Mouse (Mus musculus) embryo, embryonic 10 days (tissue): ENCODE results near the gene Serpinb1c.
A peak's percentile ranks its signal among the peaks of the same experiment; 100 is the strongest.
"Not testable (repeated sequence)": the region's sequence is repeated elsewhere in the genome, so short reads cannot be mapped to it uniquely, and the experiment has no call there.

Experiments used
- DNase-seq: peaks from one replicate; pipeline ENCODE4 v3.0.0-alpha.2; 2015; ENCODE audit warnings: low spot score

Gene Serpinb1c

DNA sequence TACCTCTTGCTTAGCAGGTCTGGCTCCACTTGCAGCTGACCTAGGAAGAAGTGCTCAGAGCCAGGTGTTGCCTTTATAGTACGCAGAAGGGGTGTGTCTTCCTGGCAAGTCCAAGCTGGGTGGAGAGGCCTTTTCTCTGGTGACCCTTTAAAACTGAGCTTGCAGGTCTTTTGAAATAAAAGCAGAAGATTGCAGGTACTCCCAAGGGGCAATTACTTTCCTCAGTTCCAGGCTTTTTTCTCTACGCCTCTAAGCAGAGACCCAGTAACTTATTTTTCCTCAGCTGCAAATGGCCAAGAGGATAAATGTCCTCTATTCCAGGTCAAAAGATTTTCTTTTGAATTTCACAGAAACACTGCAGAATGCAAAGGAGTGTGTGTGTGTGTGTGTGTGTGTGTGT, at the start of gene Serpinb1c:
Serpinb1c (minus strand) TSS at position 101 of the 400 bp plus-strand sequence.
- no peak for DNase-seq

DNA sequence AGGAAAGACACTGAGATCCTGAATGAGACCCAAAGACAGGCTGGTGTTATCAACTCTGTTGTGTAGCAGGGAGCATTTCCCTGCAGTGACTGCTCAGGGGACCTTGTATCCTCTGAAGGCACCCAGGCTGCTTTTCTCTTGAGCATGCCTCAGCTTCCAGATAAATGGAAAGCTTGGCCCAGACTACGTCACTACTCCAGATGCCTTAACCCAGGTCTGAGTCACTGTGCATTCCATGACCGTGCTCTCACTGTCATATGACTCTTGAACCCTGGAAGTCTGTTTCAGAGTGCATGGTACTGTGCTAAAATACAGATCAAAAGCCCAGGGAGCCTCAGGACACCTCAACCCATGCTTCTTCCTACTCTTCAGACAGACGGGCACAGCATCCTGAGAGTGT, 41.2 kb upstream of the Serpinb1c start:
- not testable (repeated sequence) for DNase-seq

DNA sequence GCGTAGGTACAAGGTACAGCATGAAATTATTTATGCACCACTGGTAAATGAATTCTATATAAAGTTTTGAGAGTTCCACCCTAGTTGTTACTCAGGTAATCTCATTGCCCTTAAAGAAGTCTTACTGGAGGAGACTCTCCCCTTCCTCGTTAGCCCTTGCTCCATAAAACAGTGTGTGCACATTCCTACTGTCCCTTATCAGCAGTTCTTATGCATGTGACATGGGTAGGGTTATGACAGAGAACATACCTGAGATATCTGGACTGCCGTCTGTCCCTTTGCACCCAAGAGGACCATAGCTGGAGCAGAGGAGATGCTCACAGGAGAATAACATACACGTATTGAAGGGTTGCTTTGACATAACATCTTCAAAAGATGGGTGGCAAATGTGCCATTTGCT, 40.3 kb upstream of the Serpinb1c start:
- DNase-seq = not testable (repeated sequence)

DNA sequence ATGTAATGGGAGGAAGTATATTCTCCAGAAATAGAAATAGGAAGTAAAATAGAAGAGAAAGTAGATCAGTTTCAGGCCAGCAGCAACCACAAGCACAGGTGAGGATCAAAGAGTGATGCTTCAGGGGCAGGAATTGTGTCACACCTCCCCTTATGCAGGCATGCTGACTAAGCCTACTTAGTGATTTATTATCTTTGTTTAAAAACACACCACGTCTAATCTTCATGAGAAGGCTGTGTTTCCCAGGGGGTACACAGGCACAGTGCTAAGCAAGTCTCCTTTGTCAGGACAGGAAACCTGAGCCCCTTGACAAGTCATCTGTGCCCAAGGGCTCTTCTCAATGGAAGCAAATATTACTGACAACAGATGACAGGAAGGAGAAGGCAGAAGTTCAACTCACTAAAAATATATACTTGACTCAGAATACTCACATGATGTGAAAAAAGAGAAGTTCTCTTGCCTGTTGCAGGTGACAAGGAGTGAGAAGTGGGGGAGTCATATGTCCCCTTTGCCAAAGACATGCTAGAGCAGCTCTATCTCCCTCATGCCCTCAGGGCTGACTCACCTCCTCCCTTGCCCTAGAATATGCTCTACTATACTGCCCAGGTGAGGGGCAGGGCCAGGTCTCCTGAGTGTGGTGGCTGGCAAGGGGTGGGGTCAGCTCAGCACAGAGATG, 36.8 kb upstream of the Serpinb1c start:
- no peak for DNase-seq

DNA sequence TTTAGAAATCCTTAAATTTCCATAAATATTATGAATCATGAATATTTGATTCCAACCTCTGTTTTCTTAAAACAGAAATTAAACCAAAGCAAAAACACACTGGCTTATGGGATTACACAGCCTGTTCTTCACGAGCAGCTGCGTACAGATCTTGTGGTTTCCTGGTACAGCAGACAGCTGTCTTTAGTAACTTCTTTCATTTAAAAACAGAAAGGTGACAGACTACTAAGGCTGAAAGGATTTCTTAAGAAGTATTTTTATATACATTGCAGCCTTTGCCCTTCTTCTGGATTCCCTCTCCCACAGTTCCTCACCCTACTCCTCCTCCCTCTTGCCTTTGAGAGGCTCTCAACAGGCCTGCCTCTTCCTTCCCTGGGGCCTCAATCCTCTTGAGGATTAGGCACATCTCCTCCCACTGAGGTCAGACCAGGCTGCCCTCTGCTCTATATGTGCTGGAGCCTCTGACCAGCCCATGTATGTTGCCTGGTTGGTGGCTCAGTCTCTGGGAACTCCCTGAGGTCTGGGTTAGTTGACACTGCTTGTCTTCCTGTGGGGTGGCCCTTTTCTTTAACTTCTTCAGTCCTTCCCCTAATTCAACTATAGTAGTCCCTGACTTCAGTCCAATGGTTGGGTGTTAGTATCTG, 31.2 kb upstream of the Serpinb1c start:
- no peak for DNase-seq

DNA sequence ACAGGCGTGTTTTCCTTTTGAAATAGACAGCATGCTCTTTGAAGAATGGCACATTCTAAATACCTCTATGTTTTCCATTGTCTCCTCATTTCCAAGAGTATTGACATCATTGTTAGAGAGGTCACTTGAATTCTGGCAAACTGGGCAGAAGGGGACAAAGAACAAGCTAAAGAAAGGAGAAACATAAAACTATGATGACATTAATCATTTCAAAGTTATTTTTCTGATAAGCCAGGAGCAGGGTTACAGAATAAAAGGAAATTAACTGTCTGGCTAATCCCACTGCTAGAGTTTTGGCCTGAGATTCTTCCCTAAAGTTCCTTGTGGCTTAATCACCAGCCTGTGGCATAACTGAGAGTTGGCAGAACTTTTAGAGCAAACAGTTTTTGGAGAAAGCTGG, 29.2 kb upstream of the Serpinb1c start:
- DNase-seq = no peak

DNA sequence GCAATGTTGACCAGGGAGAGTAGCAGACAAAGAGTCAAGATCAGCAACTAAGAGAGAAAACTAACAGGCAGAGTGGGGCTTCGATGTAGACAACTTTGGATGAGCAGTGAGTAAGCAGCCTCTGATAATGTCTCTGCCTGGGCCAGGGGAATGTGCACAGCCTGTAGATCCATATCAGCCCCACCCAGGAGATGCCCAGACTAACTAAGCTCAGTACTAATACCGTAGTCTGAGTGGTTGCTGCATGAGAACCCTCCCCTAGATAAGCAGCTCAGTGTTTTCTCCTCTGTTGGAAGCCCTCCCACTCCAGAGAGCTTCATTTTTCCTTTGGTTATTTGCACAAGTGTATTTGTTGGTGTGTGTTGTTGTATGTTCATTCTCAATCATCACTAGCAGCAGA, 28.6 kb upstream of the Serpinb1c start:
- DNase-seq = no peak

DNA sequence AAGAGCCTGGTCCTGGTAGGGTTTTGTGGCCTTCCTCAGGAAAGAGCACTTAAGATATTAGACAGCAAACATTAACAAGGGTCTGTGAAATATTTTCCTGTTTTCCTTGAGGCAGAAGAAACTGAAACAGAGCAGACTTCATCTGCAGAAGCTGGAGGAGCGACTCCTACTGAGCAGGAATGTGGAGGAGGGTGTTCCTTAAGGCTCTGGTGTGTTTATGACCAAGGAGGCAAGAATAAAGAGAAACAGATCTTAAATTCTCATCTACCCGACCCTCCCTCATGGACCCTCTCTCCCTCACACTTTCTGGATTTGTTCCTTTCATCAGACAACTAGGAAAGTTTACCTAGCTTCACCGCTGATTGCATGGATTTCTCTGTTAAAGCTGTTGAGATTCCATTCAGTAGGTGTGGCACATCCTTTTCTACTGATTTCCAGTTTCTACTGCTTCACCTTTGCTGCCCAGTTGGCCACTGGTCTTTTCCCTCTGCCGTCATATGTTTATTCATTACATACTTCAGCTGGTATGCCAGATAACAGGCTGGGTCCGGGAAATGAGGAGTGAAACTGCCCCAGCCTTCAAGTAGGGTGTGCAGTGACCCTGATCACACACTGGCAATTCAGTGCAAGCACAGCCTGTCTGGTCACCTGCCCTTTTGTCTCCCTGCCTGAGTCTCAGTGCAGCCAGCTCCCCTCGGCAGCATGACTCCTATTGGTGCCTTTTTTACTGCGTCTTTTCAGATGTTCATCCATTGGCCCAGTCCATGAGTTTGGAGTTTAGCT, 26.8 kb upstream of the Serpinb1c start:
- no peak for DNase-seq

DNA sequence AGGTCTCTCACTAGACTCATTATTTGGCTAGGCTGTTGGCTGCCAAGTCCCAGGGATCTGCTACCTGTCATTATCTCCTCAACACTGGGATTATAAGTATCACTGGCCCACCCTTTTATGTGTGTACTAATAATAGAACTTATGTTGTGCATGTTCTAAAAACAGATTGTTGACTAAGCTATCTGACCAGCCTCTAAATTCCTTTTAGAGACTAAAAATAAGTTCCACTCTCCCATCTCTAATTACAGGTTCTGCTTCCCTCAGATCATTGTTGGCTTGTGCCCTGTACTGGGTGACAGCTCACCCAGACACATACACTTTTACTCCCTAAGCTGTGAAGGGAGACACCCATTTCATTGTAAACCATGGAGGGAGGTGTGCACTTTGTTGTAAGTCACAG, 24.6 kb upstream of the Serpinb1c start:
- DNase-seq = no peak

DNA sequence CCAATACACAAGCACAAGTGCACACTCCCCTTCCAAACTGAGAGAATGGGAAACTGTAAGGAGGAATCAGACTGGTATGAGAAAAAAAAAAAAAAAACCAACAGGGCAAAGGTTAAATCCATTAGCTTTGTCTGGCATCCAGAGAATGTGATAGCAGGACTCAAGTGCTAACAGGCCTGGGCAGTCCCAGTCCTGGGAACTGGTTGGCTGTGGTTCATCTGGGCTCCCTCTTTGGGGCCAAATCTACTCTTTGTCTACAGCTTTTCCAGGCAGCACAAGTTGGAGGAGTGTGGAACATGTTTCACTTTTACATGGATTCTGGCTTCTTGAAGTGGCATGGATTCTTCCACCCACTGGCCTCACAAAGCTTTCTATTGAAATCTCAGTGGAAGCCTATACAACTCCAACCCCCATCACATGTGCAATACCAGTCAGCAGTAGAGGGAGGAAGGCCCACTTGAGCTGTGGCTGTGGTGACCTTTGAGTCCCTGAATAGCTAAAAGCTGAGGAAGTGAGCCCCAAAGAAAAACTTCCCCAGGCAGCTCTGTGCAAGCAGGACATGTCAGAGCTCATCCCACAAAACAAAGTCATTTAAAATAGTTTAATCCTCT, 14.9 kb upstream of the Serpinb1c start:
- DNase-seq = peak; percentile 65

DNA sequence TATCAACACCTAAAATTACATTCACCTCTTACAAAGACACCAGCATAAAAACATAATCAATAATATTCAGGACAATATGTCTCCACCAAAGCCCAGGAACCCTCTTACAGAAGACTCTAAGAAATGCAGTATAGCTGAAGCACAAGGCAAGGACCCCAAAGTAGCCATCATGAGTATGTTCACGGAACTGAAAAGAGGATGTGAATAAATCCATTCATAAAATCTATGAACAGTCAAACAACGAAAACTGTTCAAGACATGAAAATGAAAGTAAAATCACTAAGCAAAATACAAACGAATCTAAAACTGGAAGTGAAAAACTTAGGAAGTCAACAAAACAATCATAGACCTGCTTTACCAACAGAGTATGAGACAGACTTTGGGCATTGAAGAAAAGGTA, 10.2 kb upstream of the Serpinb1c start:
- DNase-seq = no peak

DNA sequence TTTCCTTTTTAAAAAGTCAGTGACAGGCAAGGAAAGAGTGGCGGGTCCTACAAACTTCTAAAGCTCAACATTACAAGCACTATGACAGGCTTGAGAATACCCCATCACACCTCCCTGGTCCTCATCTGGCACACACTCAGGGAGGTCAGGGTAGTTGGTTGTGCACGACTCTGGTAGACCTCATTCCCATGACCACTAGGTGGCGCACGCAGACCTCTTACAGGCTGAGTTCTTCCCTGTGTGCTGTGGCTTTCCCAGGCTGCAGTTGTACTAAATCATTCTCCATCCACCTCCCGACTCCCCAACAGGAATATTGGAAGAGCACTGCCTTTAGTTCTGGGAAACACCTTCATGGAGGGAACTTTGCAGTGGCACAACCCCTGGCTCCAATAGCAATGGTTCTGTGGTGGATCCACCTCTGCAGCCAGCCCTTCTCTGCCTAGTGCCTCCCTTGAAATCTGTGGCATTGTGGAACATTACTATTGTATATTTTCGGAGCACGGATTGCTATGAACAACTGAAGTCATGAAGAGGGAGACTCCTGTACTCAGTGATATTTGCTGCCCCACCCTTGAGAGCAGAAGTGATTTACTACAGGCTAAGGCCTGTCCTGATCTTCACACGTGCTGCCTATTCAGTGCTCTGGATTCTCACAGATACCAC, 5.3 kb upstream of the Serpinb1c start:
- DNase-seq = peak; percentile 97

DNA sequence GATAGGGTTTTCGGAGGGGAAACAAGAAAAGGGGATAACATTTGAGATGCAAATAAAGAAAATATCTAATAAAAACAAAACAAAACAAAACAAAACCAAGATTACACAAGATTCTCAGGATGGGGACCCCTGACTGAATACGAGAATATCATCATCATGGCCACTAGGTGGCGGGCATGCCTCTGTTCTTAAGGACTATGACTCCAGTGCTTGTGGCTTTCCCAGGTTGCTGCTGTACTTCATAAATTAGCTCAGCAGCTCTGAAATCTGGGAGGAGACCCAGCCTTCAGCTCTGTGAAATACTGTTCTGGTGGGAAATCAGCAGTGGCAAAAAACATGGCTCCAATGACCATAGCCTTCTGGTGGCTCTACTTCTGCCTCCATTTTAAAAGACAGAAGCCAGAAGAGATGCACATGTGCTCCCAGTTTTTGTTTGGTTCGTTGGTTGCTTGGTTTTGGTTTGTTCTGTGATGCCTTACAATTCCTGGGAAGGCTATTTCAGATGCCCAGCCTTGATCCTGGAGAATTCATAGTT, 4.5 kb upstream of the Serpinb1c start:
- DNase-seq = peak; percentile 91

DNA sequence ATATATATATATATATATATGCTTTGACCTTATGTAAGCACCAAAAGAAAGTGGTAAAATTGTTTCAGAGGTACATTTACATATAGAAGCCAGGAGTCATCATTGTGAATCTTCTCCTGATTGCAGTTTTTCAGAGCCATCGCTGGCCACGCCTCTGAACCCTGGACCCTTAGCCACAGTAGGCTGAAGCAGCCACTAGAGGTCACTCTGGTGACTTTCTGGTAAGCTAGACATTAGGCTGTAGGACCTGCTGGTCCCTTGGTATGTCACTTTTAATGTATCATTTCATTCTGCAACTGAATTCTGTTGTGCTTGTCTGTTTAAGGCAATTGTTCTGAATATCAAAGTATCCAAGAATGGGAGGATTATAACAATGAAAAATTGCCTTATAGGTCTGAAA, 2.6 kb upstream of the Serpinb1c start:
- DNase-seq = peak; percentile 75

DNA sequence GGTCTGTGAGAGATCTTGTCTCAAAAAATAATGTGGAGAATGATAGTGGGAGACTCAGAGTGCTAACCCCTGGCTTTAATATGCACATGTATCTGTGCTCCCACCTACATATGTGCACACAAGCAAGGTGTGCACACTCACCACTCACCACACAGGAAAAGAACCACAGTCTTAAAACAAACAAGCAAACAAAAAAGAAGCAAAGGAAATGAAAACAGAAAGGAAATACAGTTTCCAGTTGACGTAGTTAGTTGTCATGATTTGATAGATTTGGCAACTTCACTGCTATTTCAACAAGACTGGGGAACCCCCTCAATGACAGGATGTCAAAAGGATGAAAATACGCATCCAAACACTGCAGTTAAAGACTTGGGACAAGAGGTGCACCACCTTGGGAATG, 1.1 kb upstream of the Serpinb1c start:
- not testable (repeated sequence) for DNase-seq

DNA sequence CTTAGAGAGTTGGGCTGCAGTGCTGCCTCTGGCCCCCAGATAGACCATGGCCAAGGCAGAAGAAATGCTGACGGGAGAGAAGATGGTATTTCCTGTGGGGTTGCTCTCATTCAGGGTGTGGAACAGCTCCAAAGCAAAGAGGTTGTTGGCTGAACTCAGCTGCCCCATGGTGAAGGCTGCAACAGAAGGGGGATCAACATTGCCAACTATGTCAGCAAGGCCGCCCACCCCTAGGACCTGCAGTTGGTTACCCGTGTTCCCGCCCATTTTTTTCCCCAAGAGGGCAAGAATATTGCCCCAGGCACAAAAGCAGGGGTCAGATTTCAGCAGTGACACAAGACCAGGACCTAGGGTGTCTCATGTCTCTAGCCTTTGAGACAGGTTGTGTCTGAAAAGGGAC, 1.1 kb downstream of the Serpinb1c start:
- no peak for DNase-seq

DNA sequence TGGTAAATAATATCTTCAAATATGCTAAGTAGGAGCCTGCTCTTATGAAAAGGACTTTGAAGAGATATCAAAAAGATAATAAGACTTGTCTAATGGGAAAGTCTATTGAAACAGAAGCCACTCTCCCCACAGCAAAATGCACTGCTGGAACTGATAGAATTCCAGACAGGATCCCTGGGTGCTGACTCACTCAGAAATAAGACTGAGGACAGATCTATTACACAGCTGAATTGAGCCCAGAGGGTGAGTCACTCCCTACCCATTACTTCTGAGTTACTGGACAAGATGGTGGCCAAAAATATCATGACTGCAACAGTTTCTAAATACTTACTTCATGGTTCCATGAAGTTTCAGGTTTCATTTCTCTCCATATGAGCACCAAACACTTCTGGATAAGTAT, 13.3 kb downstream of the Serpinb1c start:
- no peak for DNase-seq

DNA sequence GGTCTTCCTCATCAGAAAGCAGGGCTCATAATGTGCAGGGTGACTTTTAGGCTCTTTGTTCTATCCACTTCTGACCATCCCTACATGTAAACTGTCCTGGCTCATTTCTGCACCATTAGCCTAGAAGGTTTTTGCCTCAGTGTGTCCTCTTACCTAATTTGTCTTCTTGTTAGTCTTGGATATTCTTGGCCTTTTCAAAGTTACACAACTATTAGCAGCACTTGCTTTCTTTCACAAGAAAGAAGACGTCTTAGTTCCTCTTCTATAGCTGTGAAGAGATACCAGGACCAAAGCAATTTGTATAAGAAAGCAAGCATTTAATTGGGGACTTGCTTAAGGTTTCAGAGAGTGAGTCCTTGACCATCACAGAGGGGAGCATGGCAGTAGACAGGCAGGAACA, 24.1 kb downstream of the Serpinb1c start:
- no peak for DNase-seq

DNA sequence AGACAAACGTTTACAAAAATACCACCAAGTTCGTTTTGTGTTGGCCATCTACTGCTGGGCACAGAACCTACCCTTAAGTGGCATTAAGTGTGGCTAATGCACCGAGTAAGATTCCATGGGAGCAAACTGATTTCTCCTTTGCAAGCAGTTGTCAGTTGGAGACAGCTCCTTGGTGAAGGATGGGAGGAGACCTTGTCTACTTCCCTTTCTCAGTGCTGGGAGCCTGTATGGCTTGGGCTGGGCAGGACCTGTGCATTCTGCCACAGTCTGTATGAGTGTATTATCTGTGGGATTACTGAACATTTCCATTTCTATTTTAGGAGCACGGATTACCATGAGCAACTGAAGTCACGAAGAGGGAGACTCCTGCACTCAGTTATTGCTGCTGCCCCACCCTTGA, 29.2 kb downstream of the Serpinb1c start:
- DNase-seq = no peak

DNA sequence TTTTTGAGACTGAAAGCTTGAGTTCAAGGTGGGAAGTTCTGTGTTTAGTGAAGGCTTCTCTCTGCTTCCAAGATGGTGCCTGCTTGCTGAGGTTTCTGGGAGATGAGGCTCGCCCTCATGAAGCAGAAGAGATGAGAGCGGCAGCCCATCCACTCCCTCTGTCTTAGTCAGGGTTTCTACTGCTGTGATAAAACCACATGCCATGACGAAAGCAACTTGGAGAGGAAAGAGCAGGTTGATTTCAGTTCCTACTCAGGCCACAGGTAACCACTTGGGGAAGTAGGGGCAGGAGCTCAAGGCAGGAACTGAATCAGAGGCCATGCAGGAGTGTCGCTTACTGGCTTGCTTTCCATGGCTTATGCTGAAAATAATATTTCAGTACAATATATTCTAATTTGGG, 29.8 kb downstream of the Serpinb1c start:
- DNase-seq = not testable (repeated sequence)

DNA sequence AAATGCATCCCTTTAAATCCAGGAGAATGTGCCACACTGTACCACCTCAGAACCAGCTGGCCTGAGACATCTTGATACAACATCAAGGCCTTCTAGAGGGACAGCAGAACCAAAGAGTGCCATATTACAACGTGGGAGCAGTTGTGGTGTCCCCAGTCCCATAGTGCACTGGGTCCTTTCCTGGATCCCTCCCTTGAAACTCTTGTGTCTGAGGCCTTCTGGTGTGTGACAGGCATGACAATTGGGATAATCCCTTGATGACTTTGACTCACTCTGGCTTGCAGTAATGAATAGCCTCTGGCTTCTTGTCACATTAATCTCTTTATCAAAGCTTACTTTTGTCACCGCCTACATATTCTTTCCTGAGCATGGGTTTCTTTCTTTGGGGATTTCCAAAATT, 31.0 kb downstream of the Serpinb1c start:
- DNase-seq = peak; percentile 7

DNA sequence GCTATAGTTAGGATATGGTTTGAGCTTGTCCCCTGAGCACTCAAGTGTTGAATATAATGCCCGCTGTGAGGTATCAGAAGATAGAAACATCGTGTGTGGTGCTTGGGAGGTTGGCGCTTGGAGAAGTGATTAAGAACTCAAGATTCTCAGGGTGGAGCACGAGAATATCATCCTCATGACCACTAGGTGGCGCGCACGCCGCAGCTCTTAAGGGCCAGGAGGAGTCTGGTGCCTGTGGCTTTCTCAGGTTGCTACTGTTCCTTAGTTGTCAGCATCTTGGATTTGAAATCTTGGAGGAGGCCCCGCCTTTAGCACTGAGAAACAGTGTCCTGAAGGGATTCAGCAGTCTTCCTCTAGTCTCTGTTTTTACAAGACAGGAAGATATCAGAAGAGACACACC, 31.5 kb downstream of the Serpinb1c start:
- DNase-seq = peak; percentile 91
